Mouse (Mus musculus) heart, postnatal 0 days (tissue): ENCODE results near the gene Ptgdr2.

ENCODE experiments used
- CTCF ChIP-seq: IDR thresholded peaks from 2 replicates; pipeline ENCODE4 v1.5.1; 2016; ENCODE audit warnings: antibody characterized with exemption, control low read depth, low read depth
- EP300 ChIP-seq: IDR thresholded peaks from 2 replicates; pipeline ENCODE4 v1.6.1; 2016; ENCODE audit warnings: antibody characterized with exemption, low read depth

GRCm38 (mm10) chr19:10948416-10948815 lies 11.5 kb downstream of the Ptgdr2 start:
- no peak for TF ChIP-seq CTCF
- TF ChIP-seq EP300: no peak
